Mouse (Mus musculus): ENCODE data around the gene Slc4a3.
A peak's percentile ranks its signal among the peaks of the same experiment; 100 is the strongest.

The Slc4a3 gene

GRCm38 (mm10) chr1:75561221-75561897 is 15.3 kb downstream of the Slc4a3 start:
- no peak for DNase-seq

GRCm38 (mm10) chr1:75561898-75562238 is 15.8 kb downstream of the Slc4a3 start:
- DNase-seq = no peak

DNA sequence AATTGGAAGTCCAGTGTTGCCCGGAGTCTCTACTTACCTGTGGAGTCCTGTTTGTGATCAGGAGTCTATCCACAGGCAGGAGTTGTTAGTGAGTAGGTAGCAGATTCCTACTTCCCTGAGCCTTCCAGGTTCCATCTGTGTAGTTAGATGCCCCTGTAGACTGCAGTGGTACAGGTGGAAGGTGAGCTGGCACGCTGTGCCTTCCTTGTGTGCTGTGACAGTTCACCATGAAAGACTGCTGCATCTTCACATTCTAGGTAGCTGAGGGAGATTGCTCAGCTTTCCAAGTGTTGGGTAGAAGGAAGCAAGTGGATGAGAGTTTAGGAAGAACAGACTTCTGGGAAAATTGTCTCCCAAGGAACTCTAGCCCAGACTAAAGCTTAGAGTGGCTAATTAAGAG is 18.0 kb downstream of the Slc4a3 start:
- no peak for DNase-seq

DNA sequence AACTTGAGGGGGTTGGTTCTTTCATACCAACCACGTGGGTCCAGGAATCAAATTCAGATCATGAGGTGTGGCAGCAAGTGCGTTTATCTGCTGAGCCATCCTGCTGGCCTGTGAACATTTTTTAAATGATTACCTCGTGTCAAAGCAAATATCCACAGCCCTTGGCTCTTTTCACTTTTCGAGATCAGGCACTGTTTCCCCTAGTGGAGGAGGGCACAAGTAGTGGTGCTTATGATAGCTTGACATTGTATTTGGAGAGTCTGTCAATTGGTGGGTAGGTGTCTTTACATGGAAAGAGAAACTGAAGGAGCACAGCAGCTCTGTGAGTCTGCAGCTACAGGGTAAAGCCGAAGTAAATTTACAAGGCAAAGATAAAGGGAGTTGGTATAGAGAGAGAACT is 18.9 kb downstream of the Slc4a3 start:
- no peak for DNase-seq

DNA sequence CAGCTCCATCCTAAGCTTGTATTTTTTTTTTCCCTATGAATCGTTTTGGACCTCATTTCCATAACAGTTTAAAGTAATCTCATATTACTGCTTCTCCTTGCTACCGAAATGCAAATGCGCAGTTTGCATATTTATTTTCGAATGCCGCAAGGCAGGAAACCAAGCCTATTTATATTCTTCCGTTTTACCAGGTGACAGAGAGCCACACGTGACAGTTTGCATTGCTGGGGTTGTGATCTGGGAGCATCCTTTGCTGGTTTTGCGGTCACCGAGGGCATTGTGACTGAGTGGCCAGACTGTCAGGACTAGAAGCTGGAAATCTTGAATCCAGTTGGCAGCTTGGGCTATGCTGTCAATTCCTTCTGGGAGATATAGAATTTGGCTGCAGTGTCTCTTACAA is 19.6 kb downstream of the Slc4a3 start:
- DNase-seq = peak in 1 of 2 experiments; percentile 36

- DNase-seq = no peak
Observed at GRCm38 (mm10) chr1:75570403-75570802, 24.3 kb downstream of the Slc4a3 start.

GRCm38 (mm10) chr1:75572776-75573175 is 26.7 kb downstream of the Slc4a3 start:
- DNase-seq = no peak

GRCm38 (mm10) chr1:75573715-75574114 is 27.6 kb downstream of the Slc4a3 start:
- DNase-seq = no peak

DNA sequence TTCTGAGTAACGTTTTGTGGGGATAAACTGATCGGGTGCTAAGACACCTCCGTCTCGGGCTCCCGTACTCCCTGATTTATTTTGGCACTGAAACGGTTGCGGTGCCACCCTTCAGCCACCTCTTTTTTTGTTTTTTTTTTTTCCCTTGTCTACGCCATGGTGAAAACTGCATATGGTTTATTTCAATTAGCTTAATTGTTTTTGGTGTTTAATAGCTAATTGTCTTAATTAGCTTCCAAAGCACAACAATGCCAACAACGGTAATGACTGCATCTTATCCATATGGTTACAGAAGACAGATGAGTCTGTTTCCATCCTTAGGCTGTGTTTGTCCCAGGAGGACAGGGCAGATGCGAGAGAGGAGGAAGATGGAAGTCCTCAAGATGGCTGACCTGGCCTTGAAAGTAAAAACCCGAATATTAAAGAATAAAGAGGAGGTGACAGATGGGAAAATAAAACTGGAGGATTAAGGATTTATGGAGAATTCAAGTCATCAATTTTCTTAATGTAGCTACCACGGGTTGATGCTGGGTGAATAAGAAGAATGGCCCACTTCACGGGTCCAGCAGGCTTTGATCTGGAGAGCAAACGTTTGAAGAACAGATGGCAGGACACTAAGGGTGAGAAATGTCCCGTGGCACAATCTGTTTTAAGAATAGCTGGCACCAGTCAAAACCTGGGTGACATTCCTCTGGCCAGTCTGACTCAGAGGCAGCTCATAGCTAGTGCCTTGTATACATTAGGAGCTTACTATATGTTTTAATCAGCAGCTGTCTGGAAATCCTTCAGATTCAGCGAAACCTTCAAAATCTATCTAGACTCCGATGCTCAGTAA is 28.6 kb downstream of the Slc4a3 start:
- no peak for DNase-seq

DNA sequence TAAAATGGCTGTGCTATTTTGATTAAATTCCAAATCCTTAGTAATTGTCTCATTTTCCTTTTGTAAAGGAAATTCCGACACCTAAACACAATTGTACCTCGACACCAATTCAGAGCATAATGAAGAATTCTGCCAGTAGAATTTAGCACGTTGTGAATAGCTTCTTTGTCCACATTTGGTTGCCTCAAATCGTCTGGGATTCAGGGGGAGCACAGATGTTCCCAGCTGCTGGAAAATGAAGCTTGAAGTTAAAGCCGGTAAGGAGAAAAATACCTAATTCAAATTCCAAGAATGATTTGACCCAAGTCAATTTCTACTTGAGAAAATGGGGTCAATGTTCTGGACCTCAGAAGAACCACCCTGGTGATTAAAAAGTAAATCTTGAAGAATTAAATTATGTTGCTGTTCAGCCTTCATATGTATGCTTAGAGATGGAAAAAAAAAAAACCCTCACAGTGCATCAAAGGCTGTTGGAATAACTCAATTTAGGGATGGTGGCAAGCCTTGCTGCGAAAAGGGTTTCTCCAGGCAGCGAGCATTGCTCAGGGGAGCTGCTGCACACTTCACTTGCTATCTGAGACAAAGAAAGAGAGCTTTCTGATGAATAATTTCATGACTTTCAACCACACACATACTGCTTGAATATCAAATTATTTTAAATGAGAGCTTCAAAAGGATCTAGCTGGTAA is 36.0 kb downstream of the Slc4a3 start:
- DNase-seq = no peak

GRCm38 (mm10) chr1:75582625-75582956 is 36.5 kb downstream of the Slc4a3 start:
- DNase-seq = no peak

DNA sequence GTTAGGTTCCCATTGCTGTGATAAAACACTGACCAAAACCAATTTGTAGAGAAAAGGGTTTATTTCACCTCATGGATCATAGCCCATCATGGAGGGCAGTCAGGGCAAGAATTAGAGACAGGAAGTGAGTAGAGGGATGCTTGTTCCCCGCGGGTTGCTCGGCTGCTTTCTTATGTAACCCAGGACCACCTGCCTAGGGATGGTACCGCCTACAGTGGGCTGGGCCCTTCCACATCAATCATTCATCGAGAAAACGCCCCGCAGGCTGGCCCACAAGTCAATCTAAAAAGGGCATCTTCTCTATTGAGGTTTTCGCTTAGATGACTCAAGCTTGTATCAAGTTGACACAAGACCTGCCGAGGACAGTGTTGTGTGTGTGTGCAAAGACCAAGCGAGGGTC is 37.0 kb downstream of the Slc4a3 start:
- DNase-seq = no peak

DNA sequence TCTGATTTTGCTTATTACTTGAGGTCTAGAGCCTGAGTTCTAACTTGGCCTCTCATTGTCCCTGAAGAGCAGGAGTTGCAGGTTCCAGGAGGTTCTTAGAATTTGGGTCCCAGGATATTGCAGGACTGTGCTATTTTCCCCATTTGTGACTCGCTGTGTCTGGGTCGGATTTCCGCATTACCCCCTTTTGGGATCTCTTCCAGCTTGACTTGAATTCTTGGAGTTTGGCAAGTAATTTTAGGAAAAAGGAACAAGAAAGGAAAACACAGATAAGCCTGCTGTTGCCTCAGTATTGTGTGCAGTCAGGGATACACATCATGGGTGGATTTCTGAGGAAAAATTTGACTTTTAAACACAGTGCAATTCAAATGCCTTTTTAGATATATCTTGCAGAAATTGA is 40.7 kb downstream of the Slc4a3 start:
- DNase-seq = no peak

DNA sequence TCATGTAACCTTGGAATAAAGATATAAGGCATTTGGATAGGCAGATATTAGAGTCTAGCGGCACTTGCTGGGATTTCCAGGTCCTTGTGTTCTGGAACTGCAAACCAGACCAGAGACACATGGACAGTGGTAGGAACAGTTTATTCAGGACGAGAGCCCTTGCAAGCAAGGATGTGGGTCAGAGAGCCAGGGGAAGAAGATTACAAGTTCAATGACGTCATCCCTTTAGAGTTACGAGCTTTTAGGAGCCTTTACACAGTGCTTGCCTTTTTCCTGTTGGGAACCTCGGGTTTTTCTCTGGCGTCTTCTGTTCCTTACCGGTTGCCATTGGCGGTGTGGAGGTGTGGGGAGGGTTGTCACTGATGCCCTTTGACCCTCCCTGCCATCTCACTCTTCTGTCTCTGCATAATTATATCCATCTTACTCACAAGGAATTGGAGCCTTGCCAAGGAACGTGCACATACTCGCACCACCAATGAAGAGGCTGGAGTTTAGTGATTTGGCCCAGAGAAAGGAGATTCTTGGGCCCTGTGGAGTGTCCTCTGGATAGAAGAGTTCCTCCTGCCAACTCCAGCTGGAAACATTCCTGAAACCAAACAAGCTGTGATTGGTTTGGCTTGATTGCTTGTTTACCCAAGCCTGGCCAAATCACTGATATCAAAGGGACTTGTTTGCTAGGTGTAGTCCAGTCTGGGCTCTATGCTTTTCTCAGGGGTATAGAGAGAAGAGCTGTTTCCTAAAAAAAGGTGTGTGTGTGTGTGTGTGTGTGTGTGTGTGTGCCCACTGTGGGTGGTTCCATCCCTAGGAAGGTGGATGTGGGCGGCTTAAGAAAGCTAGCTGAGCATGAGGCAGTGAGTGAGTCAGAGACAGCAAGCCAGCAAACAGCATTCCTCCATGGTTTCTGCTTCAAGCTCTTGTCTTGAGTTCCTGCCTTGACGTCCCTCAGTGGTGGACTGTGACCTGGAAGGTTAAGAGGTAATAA is 42.0 kb downstream of the Slc4a3 start:
- no peak for DNase-seq

- DNase-seq = no peak
Observed at GRCm38 (mm10) chr1:75588874-75589273, 42.8 kb downstream of the Slc4a3 start.

GRCm38 (mm10) chr1:75589983-75590382 is 43.9 kb downstream of the Slc4a3 start:
- no peak for DNase-seq

GRCm38 (mm10) chr1:75593956-75594355 is 47.9 kb downstream of the Slc4a3 start:
- DNase-seq = no peak

DNA sequence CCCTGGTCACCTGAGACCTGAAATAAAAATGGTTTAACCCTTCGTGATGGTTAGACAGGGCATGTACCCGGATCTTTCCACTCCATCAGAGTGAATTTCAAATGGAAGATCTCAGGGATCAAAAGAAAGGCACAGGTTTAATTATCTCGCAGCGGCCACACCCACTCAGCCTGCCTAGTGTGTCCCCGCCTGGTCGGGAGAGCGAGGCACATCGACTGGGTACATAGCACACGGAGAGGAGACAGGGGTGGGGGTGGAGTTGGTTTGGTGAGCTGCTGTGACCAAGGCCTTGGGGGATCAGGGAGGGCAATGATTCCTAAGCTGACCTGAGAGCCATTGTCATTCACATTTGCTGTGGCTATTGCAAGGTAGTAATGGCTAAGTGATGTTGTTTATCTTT is 48.8 kb downstream of the Slc4a3 start:
- DNase-seq = no peak

DNA sequence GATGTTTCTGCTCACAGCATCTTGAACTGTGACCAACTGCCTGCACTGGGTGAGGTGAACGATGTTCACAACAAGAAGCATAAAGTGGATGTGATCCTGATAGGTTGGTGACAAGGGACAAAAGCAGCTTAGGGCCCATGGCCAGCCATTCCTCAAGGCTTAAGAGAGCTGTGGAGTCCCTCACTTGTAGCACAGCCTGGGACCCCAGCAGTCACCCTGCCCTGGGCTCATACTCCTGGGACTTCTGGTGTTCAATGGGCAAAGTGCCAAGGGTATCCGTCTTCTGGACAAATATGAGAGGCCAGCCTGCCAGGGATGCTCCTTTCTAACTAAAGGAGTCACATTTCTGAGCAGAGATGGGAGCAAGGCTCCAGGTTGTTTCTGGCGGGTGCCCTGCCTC is 49.9 kb downstream of the Slc4a3 start:
- DNase-seq = no peak

- no peak for DNase-seq
Observed at GRCm38 (mm10) chr1:75596906-75597305, 50.8 kb downstream of the Slc4a3 start.

- no peak for DNase-seq
Observed at GRCm38 (mm10) chr1:75597622-75598021, 51.6 kb downstream of the Slc4a3 start.

DNA sequence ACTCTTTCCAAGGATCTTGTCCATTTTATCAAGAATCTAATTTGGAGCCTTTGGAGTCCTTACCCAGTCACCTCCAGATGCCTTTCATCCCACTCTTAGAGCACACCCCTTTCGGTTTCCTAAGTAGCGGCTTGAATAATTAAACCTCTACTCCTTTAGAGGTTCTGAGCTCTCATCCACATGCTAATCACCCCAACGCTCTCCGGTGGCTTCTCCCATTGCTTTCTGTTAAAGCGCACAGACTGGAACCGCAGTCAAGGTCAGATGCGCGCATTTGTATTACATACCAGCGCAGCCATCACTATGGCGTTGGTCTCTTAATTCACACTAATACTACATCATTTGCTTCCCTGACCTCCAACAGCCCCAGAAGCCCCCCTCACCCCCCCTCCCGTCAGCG is 55.7 kb downstream of the Slc4a3 start:
- DNase-seq = no peak

- DNase-seq = no peak
Observed at GRCm38 (mm10) chr1:75603584-75603983, 57.5 kb downstream of the Slc4a3 start.
